Mouse (Mus musculus): ENCODE data around the gene Tmem108. TPM values are rescaled to one million over a fixed set of nuclear protein-coding genes. Genes with fewer than 3 reads are reported as not detected.

Gene Tmem108
- total and polyA plus RNA-seq, 2 experiments from 2014 or later: 23.5 to 25.1 TPM

DNA sequence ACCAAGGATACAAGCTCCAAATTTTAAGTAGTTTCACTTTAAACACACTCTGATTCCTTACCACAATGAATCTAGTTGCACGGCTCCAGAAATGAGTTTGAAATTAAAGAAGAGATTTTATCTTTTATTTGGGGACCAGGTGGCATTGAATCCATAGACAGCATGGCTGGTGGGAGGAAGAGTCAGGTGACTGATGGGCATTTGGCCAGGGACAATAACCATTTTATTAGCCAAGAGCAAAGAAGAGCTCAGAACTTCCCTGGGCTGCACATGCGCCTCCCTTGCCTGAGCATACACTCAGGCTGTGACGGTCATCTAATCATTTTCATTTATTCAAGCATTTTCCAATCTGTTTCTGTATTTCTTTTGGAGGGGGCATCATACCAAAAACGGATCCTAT is 135.5 kb downstream of the Tmem108 start:
- TF ChIP-seq CTCF (IDR thresholded peaks at IDR 0.05; ENCODE audit: low read depth) (no peak), EP300 (IDR thresholded peaks at IDR 0.05; ENCODE audit: low read depth) (no peak)
- DNase-seq (ENCODE audit: low spot score) (no peak), ATAC-seq (ENCODE audit: insufficient read depth, low read depth) (no peak)
- Histone ChIP-seq H3K4me3 (ENCODE audit: low read depth, low read length) (no peak overlapping the region), H3K4me2 (ENCODE audit: low read depth, low read length) (no peak overlapping the region), H3K9ac (replicated peaks; ENCODE audit: low read depth, low read length) (no peak overlapping the region), H3K27me3 (ENCODE audit: control insufficient read depth, insufficient read depth, low read length) (no peaks in the 10 kb centered on the region), H3K36me3 (replicated peaks; ENCODE audit: control insufficient read depth, insufficient read depth, low read length) (no peaks in the 10 kb centered on the region), H3K4me1 (ENCODE audit: control insufficient read depth, insufficient read depth) (peaks cover 8% of the 10 kb centered on the region), H3K27ac (ENCODE audit: low read depth) (no peak overlapping the region), H3K9me3 (replicated peaks; ENCODE audit: control insufficient read depth, low read length) (no peaks in the 10 kb centered on the region)
- 83% methylated on average over 4 of the region's 4 CpGs for WGBS

DNA sequence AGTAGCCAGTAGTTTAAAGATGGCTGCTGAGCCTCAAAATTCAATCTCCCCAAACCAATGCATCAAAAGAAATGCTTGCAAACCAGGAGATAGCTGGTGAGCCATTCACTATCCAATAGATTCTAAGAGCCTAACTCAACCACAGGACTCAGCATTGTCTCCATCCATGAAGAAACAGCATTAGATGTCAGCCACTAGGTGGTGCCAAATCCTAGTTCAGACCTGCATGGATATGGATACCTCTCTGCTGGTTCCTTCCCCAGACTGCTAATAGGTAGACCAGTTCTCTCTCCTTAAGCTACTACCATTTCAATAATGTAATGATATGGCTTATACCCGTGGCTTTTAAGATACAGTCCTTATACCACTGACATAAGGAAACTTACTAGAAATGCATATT is 137.0 kb downstream of the Tmem108 start:
- H3K9me3 ChIP-seq (replicated peaks; ENCODE audit: control insufficient read depth, low read length): no peaks in the 10 kb centered on the region
- no peaks in the 10 kb centered on the region for H3K36me3 ChIP-seq (replicated peaks; ENCODE audit: control insufficient read depth, insufficient read depth, low read length)
- TF ChIP-seq EP300 (IDR thresholded peaks at IDR 0.05; ENCODE audit: low read depth) (no peak), CTCF (IDR thresholded peaks at IDR 0.05; ENCODE audit: low read depth) (peak; percentile 96)
- peaks cover 8% of the 10 kb centered on the region for H3K4me1 ChIP-seq (ENCODE audit: control insufficient read depth, insufficient read depth)
- DNase-seq (ENCODE audit: low spot score) (peak; percentile 82), ATAC-seq (ENCODE audit: insufficient read depth, low read depth) (peak; percentile 88)
- WGBS: 26% methylated on average over 1 of the region's 1 CpGs
- no peak overlapping the region for H3K4me2 ChIP-seq (ENCODE audit: low read depth, low read length)
- H3K9ac ChIP-seq (replicated peaks; ENCODE audit: low read depth, low read length): no peak overlapping the region
- no peak overlapping the region for H3K27ac ChIP-seq (ENCODE audit: low read depth)
- H3K27me3 ChIP-seq (ENCODE audit: control insufficient read depth, insufficient read depth, low read length): no peaks in the 10 kb centered on the region
- no peak overlapping the region for H3K4me3 ChIP-seq (ENCODE audit: low read depth, low read length)

DNA sequence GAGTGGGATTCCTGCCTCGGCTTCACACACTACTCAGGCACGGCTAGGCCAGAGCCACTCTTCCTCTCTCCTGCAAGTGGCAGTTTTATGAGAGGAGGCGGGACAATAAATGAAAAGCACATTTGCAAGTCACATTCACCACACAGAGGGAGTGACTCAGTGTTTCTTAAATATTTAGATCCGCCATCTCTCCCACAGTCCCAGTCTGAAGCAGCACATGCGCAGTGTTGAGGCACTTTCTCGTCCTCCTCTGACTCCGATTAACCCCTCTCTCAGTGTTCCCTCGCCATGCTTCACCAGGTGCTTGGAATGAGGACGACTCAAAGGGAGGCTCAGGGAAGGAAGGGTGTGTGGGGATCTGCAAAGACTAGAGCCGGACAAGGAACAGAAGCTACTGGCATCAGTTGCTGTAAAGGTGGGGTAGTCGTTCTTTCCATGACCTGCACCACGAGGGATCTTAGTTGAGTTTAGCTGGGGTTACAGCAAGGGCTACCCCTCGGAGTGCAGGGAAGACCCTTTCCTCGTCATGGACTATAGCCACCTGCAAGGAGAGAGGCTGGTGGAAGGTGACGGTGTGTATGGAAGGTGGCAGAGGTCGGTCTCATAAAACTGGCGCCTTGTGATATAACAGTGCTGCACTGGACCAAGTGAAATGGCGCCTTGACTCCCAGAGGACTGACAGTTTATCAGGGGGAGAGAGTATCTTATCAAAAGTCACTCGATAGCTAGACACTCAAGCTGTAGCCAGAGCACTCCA is 137.9 kb downstream of the Tmem108 start:
- DNase-seq (ENCODE audit: low spot score) (no peak), ATAC-seq (ENCODE audit: insufficient read depth, low read depth) (no peak)
- no peaks in the 10 kb centered on the region for H3K36me3 ChIP-seq (replicated peaks; ENCODE audit: control insufficient read depth, insufficient read depth, low read length)

DNA sequence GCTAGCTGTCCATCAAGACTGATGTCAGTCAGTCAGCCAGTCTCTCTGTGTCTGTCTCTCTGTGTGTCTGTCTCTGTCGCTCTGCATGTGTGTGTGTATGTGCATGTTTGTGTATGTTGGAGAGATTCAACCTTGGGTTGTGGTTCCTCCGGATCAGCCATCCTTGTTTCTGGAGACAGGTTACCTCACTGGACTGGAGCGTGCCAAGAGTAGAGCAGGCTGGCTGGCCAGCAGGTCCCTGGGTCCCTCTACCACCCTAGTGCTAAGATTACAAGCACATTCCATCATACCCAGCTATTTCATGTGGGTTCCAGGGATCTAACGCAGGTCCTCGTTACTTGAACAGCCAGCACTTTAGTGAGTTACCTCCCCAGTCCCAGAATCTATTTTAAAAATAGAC is 138.6 kb downstream of the Tmem108 start:
- Histone ChIP-seq H3K9me3 (replicated peaks; ENCODE audit: control insufficient read depth, low read length) (no peaks in the 10 kb centered on the region), H3K4me1 (ENCODE audit: control insufficient read depth, insufficient read depth) (peaks cover 11% of the 10 kb centered on the region), H3K36me3 (replicated peaks; ENCODE audit: control insufficient read depth, insufficient read depth, low read length) (no peaks in the 10 kb centered on the region), H3K4me3 (ENCODE audit: low read depth, low read length) (no peak overlapping the region), H3K27me3 (ENCODE audit: control insufficient read depth, insufficient read depth, low read length) (no peaks in the 10 kb centered on the region), H3K27ac (ENCODE audit: low read depth) (peak overlapping the region; percentile 63), H3K4me2 (ENCODE audit: low read depth, low read length) (no peak overlapping the region), H3K9ac (replicated peaks; ENCODE audit: low read depth, low read length) (no peak overlapping the region)
- 41% methylated on average over 5 of the region's 5 CpGs for WGBS
- peak; percentile 52; the same call in 1 of the 2 replicates for ATAC-seq (ENCODE audit: insufficient read depth, low read depth)
- TF ChIP-seq CTCF (IDR thresholded peaks at IDR 0.05; ENCODE audit: low read depth): no peak
- TF ChIP-seq EP300 (IDR thresholded peaks at IDR 0.05; ENCODE audit: low read depth): no peak
- peak; percentile 13 for DNase-seq (ENCODE audit: low spot score)

More for the DNA sequence above, 137.9 kb downstream of the Tmem108 start:
- Histone ChIP-seq H3K27ac (ENCODE audit: low read depth) (peak overlapping the region; percentile 63), H3K9me3 (replicated peaks; ENCODE audit: control insufficient read depth, low read length) (no peaks in the 10 kb centered on the region), H3K27me3 (ENCODE audit: control insufficient read depth, insufficient read depth, low read length) (no peaks in the 10 kb centered on the region), H3K4me1 (ENCODE audit: control insufficient read depth, insufficient read depth) (peaks cover 11% of the 10 kb centered on the region), H3K9ac (replicated peaks; ENCODE audit: low read depth, low read length) (no peak overlapping the region), H3K4me2 (ENCODE audit: low read depth, low read length) (no peak overlapping the region), H3K4me3 (ENCODE audit: low read depth, low read length) (no peak overlapping the region)
- 72% methylated on average over 19 of the region's 19 CpGs for WGBS
- no peak for TF ChIP-seq EP300 (IDR thresholded peaks at IDR 0.05; ENCODE audit: low read depth)
- TF ChIP-seq CTCF (IDR thresholded peaks at IDR 0.05; ENCODE audit: low read depth): no peak

DNA sequence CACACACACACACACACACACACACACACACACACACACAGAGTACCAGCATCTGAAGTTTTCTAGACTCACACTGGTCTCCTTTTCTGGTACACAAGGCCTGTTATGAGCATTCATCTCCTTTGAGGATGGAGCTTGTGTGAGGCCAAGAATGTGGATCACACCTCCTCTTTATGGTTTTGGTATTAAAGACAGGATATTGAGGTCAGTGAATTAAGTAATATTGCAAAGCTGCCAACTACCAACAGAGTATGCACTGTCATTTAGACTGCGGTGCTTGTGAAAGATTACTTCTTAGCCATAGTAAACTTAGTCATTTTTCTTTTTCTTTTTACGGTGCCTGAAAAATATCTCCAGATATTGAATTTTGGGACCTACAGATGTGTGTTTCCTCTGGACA is 139.8 kb downstream of the Tmem108 start:
- Histone ChIP-seq H3K27me3 (ENCODE audit: control insufficient read depth, insufficient read depth, low read length) (no peaks in the 10 kb centered on the region), H3K4me2 (ENCODE audit: low read depth, low read length) (no peak overlapping the region), H3K36me3 (replicated peaks; ENCODE audit: control insufficient read depth, insufficient read depth, low read length) (no peaks in the 10 kb centered on the region), H3K4me1 (ENCODE audit: control insufficient read depth, insufficient read depth) (peaks cover 11% of the 10 kb centered on the region), H3K27ac (ENCODE audit: low read depth) (no peak overlapping the region), H3K9me3 (replicated peaks; ENCODE audit: control insufficient read depth, low read length) (no peaks in the 10 kb centered on the region), H3K9ac (replicated peaks; ENCODE audit: low read depth, low read length) (no peak overlapping the region), H3K4me3 (ENCODE audit: low read depth, low read length) (no peak overlapping the region)
- no peak for ATAC-seq (ENCODE audit: insufficient read depth, low read depth)
- TF ChIP-seq EP300 (IDR thresholded peaks at IDR 0.05; ENCODE audit: low read depth): no peak
- no peak for TF ChIP-seq CTCF (IDR thresholded peaks at IDR 0.05; ENCODE audit: low read depth)
- DNase-seq (ENCODE audit: low spot score): no peak
- WGBS: 82% methylated on average over 2 of the region's 2 CpGs

All from heart, postnatal 0 days (tissue).